Mouse (Mus musculus): ENCODE measurements at regions not wholly inside any gene's neighbourhood (a gene's known extent, or its start where the extent isn't known, plus 50 kb on each side); places are given as distances from the start of the nearest gene placed in this dataset.
A peak's percentile ranks its signal among the peaks of the same experiment; 100 is the strongest.

- no peak overlapping the region for H3K27ac ChIP-seq
- no peaks in the 10 kb centered on the region for H3K36me3 ChIP-seq (replicated peaks)
- WGBS: 93% methylated on average over 6 of the region's 6 CpGs
- no peak for ATAC-seq (ENCODE audit: low FRiP score)
- no peak overlapping the region for H3K9ac ChIP-seq
- H3K9me3 ChIP-seq: no peaks in the 10 kb centered on the region
- no peaks in the 10 kb centered on the region for H3K4me1 ChIP-seq
- H3K4me2 ChIP-seq: no peak overlapping the region
- H3K27me3 ChIP-seq: no peaks in the 10 kb centered on the region
- no peak overlapping the region for H3K4me3 ChIP-seq (replicated peaks)
Measured at GRCm38 (mm10) chr15:97163971-97164370, 82.9 kb upstream of the Pced1b start.

- no peak overlapping the region for H3K4me3 ChIP-seq (replicated peaks)
- H3K27me3 ChIP-seq: no peaks in the 10 kb centered on the region
- no peaks in the 10 kb centered on the region for H3K4me1 ChIP-seq
- no peaks in the 10 kb centered on the region for H3K9me3 ChIP-seq
- H3K36me3 ChIP-seq (replicated peaks): no peaks in the 10 kb centered on the region
- H3K27ac ChIP-seq: no peak overlapping the region
- no peak for ATAC-seq (ENCODE audit: low FRiP score)
- WGBS: 93% methylated on average over 8 of the region's 8 CpGs
- no peak overlapping the region for H3K4me2 ChIP-seq
- no peak overlapping the region for H3K9ac ChIP-seq
Measured at GRCm38 (mm10) chr15:97163090-97163489, 83.8 kb upstream of the Pced1b start.

- H3K4me1 ChIP-seq: no peaks in the 10 kb centered on the region
- H3K4me3 ChIP-seq (replicated peaks): no peak overlapping the region
- no peak overlapping the region for H3K27ac ChIP-seq
- H3K27me3 ChIP-seq: no peaks in the 10 kb centered on the region
- 90% methylated on average over 8 of the region's 8 CpGs for WGBS
- no peaks in the 10 kb centered on the region for H3K9me3 ChIP-seq
- no peak for ATAC-seq (ENCODE audit: low FRiP score)
- H3K9ac ChIP-seq: no peak overlapping the region
- no peak overlapping the region for H3K4me2 ChIP-seq
- H3K36me3 ChIP-seq (replicated peaks): no peaks in the 10 kb centered on the region
Measured at GRCm38 (mm10) chr15:97162305-97162704, 84.6 kb upstream of the Pced1b start.

- no peak for ATAC-seq (ENCODE audit: low FRiP score)
- Histone ChIP-seq H3K4me1 (no peaks in the 10 kb centered on the region), H3K9me3 (no peaks in the 10 kb centered on the region), H3K4me2 (no peak overlapping the region), H3K27ac (no peak overlapping the region), H3K27me3 (no peaks in the 10 kb centered on the region), H3K9ac (no peak overlapping the region), H3K4me3 (replicated peaks) (no peak overlapping the region), H3K36me3 (replicated peaks) (no peaks in the 10 kb centered on the region)
- WGBS: 88% methylated on average over 5 of the region's 5 CpGs
Measured at GRCm38 (mm10) chr15:97161530-97161929, 85.4 kb upstream of the Pced1b start.

GRCm38 (mm10) chr15:97152354-97152753 is 94.6 kb upstream of the Pced1b start:
- Histone ChIP-seq H3K4me3 (replicated peaks) (no peak overlapping the region), H3K9ac (no peak overlapping the region), H3K27me3 (no peaks in the 10 kb centered on the region), H3K36me3 (replicated peaks) (no peaks in the 10 kb centered on the region), H3K9me3 (0 out of 2 replicates have a peak, but pooled peaks cover 4% of the 10 kb centered on the region), H3K4me1 (no peaks in the 10 kb centered on the region), H3K4me2 (no peak overlapping the region), H3K27ac (peak overlapping the region; percentile 51)
- no peak for ATAC-seq (ENCODE audit: low FRiP score)
- WGBS: 76% methylated on average over 8 of the region's 8 CpGs

GRCm38 (mm10) chr15:97151793-97152192 is 95.1 kb upstream of the Pced1b start:
- no peaks in the 10 kb centered on the region for H3K27me3 ChIP-seq
- peak overlapping the region; percentile 51 for H3K27ac ChIP-seq
- no peak overlapping the region for H3K4me2 ChIP-seq
- 0 out of 2 replicates have a peak, but pooled peaks cover 4% of the 10 kb centered on the region for H3K9me3 ChIP-seq
- no peaks in the 10 kb centered on the region for H3K36me3 ChIP-seq (replicated peaks)
- no peak overlapping the region for H3K4me3 ChIP-seq (replicated peaks)
- no peak overlapping the region for H3K9ac ChIP-seq
- 64% methylated on average over 12 of the region's 12 CpGs for WGBS
- no peaks in the 10 kb centered on the region for H3K4me1 ChIP-seq
- ATAC-seq (ENCODE audit: low FRiP score): peak; percentile 30; the same call in 1 of the 2 replicates

- Histone ChIP-seq H3K27ac (no peak overlapping the region), H3K4me2 (no peak overlapping the region), H3K4me1 (no peaks in the 10 kb centered on the region), H3K4me3 (replicated peaks) (no peak overlapping the region), H3K36me3 (replicated peaks) (no peaks in the 10 kb centered on the region), H3K27me3 (no peaks in the 10 kb centered on the region), H3K9ac (no peak overlapping the region), H3K9me3 (0 out of 2 replicates have a peak, but pooled peaks cover 4% of the 10 kb centered on the region)
- 88% methylated on average over 10 of the region's 10 CpGs for WGBS
- ATAC-seq (ENCODE audit: low FRiP score): no peak
Measured at GRCm38 (mm10) chr15:97150983-97151735, 95.4 kb upstream of the Slc38a4 start.

DNA sequence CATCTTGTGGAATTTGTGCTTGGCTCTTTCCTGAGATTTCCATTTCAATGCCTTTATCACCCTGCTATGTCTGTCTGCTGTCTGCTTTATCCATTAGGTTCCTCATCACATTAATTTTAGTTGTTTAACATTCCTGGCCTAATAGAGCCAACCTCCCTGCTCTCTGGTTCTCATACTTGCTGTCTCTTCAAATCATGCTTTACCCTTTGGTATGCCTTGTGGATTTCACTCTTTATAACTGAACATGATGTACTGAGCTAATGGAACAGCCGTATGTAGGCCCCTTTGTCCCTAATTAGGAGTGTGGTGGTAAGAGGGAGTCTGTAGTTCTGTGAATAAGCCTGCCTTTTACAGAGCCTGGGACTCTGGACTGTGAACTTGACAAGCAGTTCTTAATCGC is 86.2 kb upstream of the Slc38a4 start:
- Histone ChIP-seq H3K4me2 (no peak overlapping the region), H3K9me3 (no peaks in the 10 kb centered on the region), H3K27ac (no peak overlapping the region), H3K36me3 (replicated peaks) (no peaks in the 10 kb centered on the region), H3K4me3 (replicated peaks) (no peak overlapping the region), H3K27me3 (no peaks in the 10 kb centered on the region), H3K9ac (no peak overlapping the region), H3K4me1 (no peaks in the 10 kb centered on the region)
- ATAC-seq (ENCODE audit: low FRiP score): no peak
- whole genome bisulfite sequencing: 78% methylated on average over 2 of the region's 2 CpGs

DNA sequence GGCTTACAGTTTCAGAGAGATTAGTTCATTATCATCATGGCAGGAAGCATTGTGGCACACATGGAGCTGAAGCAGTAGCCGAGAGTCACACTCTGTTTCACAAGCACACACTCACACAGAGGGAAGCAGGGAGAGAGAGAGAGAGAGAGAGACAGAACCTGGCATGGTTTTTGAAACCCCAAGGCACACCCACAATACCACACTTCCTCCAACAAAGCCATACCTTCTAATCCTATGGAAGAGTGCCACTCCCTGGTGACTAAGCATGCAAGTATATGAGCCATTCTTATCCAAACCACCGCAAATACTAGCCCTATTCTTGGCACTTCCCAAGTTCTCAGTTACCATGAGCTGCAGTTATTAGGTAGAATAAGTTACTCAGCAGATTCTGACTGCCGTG is 82.5 kb upstream of the Slc38a4 start:
- Histone ChIP-seq H3K27ac (no peak overlapping the region), H3K4me1 (no peaks in the 10 kb centered on the region), H3K9me3 (no peaks in the 10 kb centered on the region), H3K4me3 (replicated peaks) (no peak overlapping the region), H3K27me3 (no peaks in the 10 kb centered on the region), H3K4me2 (no peak overlapping the region), H3K36me3 (replicated peaks) (no peaks in the 10 kb centered on the region), H3K9ac (no peak overlapping the region)
- ATAC-seq (ENCODE audit: low FRiP score): no peak
- WGBS: 85% methylated on average over 3 of the region's 3 CpGs

DNA sequence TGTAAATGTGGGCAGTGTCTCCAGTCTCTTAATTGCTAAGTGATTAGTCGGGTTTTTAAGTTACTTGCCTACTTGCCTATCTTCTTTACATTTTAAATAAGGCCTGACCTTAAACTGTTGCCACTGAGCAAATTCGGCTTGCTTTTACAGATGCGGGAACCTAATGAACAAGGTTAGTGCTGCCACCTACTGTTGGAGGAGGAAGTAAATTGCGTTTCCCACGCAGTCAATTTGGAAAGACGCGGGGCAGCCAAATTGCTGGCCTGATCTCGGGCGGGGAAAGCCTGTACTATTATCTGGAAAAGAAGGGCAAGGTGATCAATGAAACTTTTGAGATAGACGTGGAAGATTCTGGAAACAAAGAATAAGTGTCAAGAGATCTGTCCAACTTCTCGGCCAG is 79.5 kb upstream of the Slc38a4 start:
- no peak overlapping the region for H3K4me3 ChIP-seq (replicated peaks)
- no peaks in the 10 kb centered on the region for H3K36me3 ChIP-seq (replicated peaks)
- no peak for ATAC-seq (ENCODE audit: low FRiP score)
- H3K4me2 ChIP-seq: no peak overlapping the region
- WGBS: 12% methylated on average over 11 of the region's 11 CpGs
- H3K4me1 ChIP-seq: no peaks in the 10 kb centered on the region
- no peaks in the 10 kb centered on the region for H3K27me3 ChIP-seq
- H3K9ac ChIP-seq: no peak overlapping the region
- H3K27ac ChIP-seq: no peak overlapping the region
- H3K9me3 ChIP-seq: no peaks in the 10 kb centered on the region

- H3K36me3 ChIP-seq (replicated peaks): no peaks in the 10 kb centered on the region
- WGBS: 95% methylated on average over 8 of the region's 8 CpGs
- H3K4me1 ChIP-seq: no peaks in the 10 kb centered on the region
- no peak overlapping the region for H3K27ac ChIP-seq
- no peak for ATAC-seq (ENCODE audit: low FRiP score)
- no peak overlapping the region for H3K4me3 ChIP-seq (replicated peaks)
- no peaks in the 10 kb centered on the region for H3K27me3 ChIP-seq
- no peaks in the 10 kb centered on the region for H3K9me3 ChIP-seq
- H3K9ac ChIP-seq: no peak overlapping the region
- no peak overlapping the region for H3K4me2 ChIP-seq
Measured at GRCm38 (mm10) chr15:97127771-97128170, 72.0 kb upstream of the Slc38a4 start.

GRCm38 (mm10) chr15:97125836-97126822 is 70.4 kb upstream of the Slc38a4 start:
- ATAC-seq (ENCODE audit: low FRiP score): no peak
- Histone ChIP-seq H3K4me3 (replicated peaks) (no peak overlapping the region), H3K27ac (no peak overlapping the region), H3K36me3 (replicated peaks) (no peaks in the 10 kb centered on the region), H3K9ac (no peak overlapping the region), H3K27me3 (no peaks in the 10 kb centered on the region), H3K4me2 (no peak overlapping the region), H3K9me3 (no peaks in the 10 kb centered on the region), H3K4me1 (no peaks in the 10 kb centered on the region)
- 80% methylated on average over 15 of the region's 15 CpGs for WGBS

Data from forebrain, embryonic 12.5 days (tissue).